17 mouse cellular contexts compared by ENCODE assay signal in genomic region chr8:35283366-35283765, GRCm38 (mm10).
DNase-seq lines count a peak whose midpoint lies in the region; TF ChIP-seq lines count a peak whose summit lies in the region.
"Had no signal": no experiment of that assay in that cellular context is flagged by ENCODE, and none has a peak within 500 bp of the region (broad histone marks: within the 10 kb centered on the region; RNA-seq: fewer than 3 reads in every experiment).

No protein-coding gene starts in this region.

- no peak for TF ChIP-seq CTCF in brain, embryonic 14.5 days (IDR thresholded peaks at IDR 0.05; ENCODE audit: borderline replicate concordance, extremely low read depth, insufficient read depth, insufficient read length)

- peak; percentile 63 to 68 for DNase-seq in cerebellum, postnatal 14 days
- DNase-seq in cerebellum, postnatal 36 days = no peak
- peak; percentile 34 to 64 for DNase-seq in layer of hippocampus, adult 18-20 months (ENCODE audit: low spot score in 2 of 2)
- no peak for DNase-seq in layer of hippocampus, postnatal 25 days (ENCODE audit: extremely low spot score in 1 of 2, low spot score in 1 of 2)
- DNase-seq in brain, embryonic 14.5 days (ENCODE audit: low read depth) = peak; percentile 83
- peak; percentile 47 to 83 for DNase-seq in layer of hippocampus, postnatal 14 days (ENCODE audit: low spot score in 2 of 2)
- DNase-seq in lung, postnatal 25 days (ENCODE audit: low spot score) = no peak
- DNase-seq: adrenal gland, adult 2 months; cerebellum, adult 9-10 months; gastrocnemius, postnatal 25 days; heart, adult 2 months; heart, postnatal 4 days; kidney, adult 8-10 months; kidney, postnatal 10 days; lung, adult 18-20 months; lung, postnatal 10 days; right cerebral cortex, postnatal 25 days had no signal

- no peak for TF ChIP-seq POLR2A in brain, embryonic 14.5 days (IDR thresholded peaks at IDR 0.05; ENCODE audit: borderline replicate concordance, extremely low read depth, insufficient read depth, insufficient read length, poor library complexity, severe bottlenecking)

Comparison
In these comparisons a context has a peak if more than half of its experiments do, and no peak if none do; other contexts are left out.
1. DNase-seq: peak in cerebellum, postnatal 14 days (2 of 2), layer of hippocampus, adult 18-20 months (2 of 2), brain, embryonic 14.5 days (single experiment) and layer of hippocampus, postnatal 14 days (2 of 2); none in cerebellum, postnatal 36 days (0 of 2), layer of hippocampus, postnatal 25 days (0 of 2) and lung, postnatal 25 days (single experiment).